Mouse (Mus musculus) megakaryocyte, embryonic 14.5 days (primary cell): ENCODE measurements around the gene Akap6. TPM values are rescaled to one million over a fixed set of nuclear protein-coding genes. Genes with fewer than 3 reads are reported as not detected.

Experiments used
- H3K27me3 ChIP-seq: replicated peaks from 2 replicates; pipeline ENCODE3; 2012; ENCODE audit warnings: inconsistent platforms
- H3K36me3 ChIP-seq: replicated peaks from 2 replicates; pipeline ENCODE3; 2012; ENCODE audit warnings: low read length, inconsistent platforms, mixed read lengths
- H3K4me1 ChIP-seq: 2 replicates; pipeline ENCODE4 v1.6.1; 2012; ENCODE audit warnings: inconsistent platforms
- H3K4me3 ChIP-seq: replicated peaks from 2 replicates; pipeline ENCODE3; 2012; ENCODE audit warnings: moderate library complexity, mild to moderate bottlenecking, inconsistent platforms
- H3K9me3 ChIP-seq: 2 replicates; pipeline ENCODE4 v1.6.1; 2012; ENCODE audit warnings: inconsistent platforms
- FLI1 ChIP-seq: IDR thresholded peaks from 2 replicates; pipeline ENCODE4 v1.6.1; 2012; ENCODE audit warnings: low read length, inconsistent platforms, mixed read lengths
- GATA1 ChIP-seq: IDR thresholded peaks from 3 replicates; pipeline ENCODE4 v1.6.1; 2012; ENCODE audit warnings: mixed read lengths, low read length, inconsistent platforms, borderline replicate concordance
- polyA plus RNA-seq: library from polyadenylated mRNA; stranded (reverse); fragments of >175 nt; gene quantifications from 2 replicates; pipeline ENCODE4 v1.2.3, GENCODE M21; 2012; ENCODE audit warnings: low replicate concordance; ENCODE audit not compliant: insufficient read depth

Akap6 gene
- polyA plus RNA-seq, 1 experiment: 0.04 TPM

- no peaks in the 10 kb centered on the region for H3K27me3 ChIP-seq
- no peaks in the 10 kb centered on the region for H3K9me3 ChIP-seq
- TF ChIP-seq FLI1 (no peak), GATA1 (no peak)
- H3K4me3 ChIP-seq: no peak overlapping the region
- no peaks in the 10 kb centered on the region for H3K4me1 ChIP-seq
- no peaks in the 10 kb centered on the region for H3K36me3 ChIP-seq
Measured at GRCm38 (mm10) chr12:53042739-53043138, 343.6 kb downstream of the Akap6 start.

DNA sequence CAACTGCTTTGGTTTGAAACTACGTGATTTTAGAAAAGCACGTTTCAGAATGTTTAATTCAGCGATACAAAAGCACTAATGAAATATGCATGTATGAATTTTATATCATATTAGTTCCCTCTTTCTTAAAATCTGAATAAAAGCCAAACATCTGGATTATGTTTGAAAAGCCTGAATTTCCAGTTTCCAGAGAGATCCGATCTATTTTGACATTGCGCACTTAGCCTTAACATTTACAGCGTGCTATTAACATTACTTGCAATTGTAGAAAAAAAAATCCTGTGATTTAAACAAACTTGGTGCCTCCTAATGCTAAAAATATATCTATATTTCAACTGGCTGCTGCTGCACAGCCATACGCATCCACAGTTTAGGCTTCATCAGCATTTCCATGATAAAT is 358.4 kb downstream of the Akap6 start:
- H3K9me3 ChIP-seq: no peaks in the 10 kb centered on the region
- no peak for TF ChIP-seq GATA1
- TF ChIP-seq FLI1: no peak
- H3K36me3 ChIP-seq: no peaks in the 10 kb centered on the region
- H3K4me3 ChIP-seq: no peak overlapping the region
- no peaks in the 10 kb centered on the region for H3K27me3 ChIP-seq
- no peaks in the 10 kb centered on the region for H3K4me1 ChIP-seq

- H3K9me3 ChIP-seq: no peaks in the 10 kb centered on the region
Measured at GRCm38 (mm10) chr12:53060903-53061302, 361.7 kb downstream of the Akap6 start.

GRCm38 (mm10) chr12:53061466-53062124 is 362.4 kb downstream of the Akap6 start:
- H3K36me3 ChIP-seq: no peaks in the 10 kb centered on the region
- TF ChIP-seq FLI1: no peak
- no peak for TF ChIP-seq GATA1
- no peaks in the 10 kb centered on the region for H3K9me3 ChIP-seq
- H3K27me3 ChIP-seq: no peaks in the 10 kb centered on the region
- H3K4me1 ChIP-seq: no peaks in the 10 kb centered on the region
- no peak overlapping the region for H3K4me3 ChIP-seq

More at GRCm38 (mm10) chr12:53060903-53061302, 361.7 kb downstream of the Akap6 start:
- TF ChIP-seq FLI1 (no peak), GATA1 (no peak)
- Histone ChIP-seq H3K36me3 (no peaks in the 10 kb centered on the region), H3K27me3 (no peaks in the 10 kb centered on the region), H3K4me1 (no peaks in the 10 kb centered on the region), H3K4me3 (no peak overlapping the region)

GRCm38 (mm10) chr12:53063003-53063402 is 363.8 kb downstream of the Akap6 start:
- Histone ChIP-seq H3K27me3 (no peaks in the 10 kb centered on the region), H3K4me1 (no peaks in the 10 kb centered on the region), H3K9me3 (no peaks in the 10 kb centered on the region), H3K36me3 (no peaks in the 10 kb centered on the region), H3K4me3 (no peak overlapping the region)
- TF ChIP-seq FLI1 (no peak), GATA1 (no peak)

DNA sequence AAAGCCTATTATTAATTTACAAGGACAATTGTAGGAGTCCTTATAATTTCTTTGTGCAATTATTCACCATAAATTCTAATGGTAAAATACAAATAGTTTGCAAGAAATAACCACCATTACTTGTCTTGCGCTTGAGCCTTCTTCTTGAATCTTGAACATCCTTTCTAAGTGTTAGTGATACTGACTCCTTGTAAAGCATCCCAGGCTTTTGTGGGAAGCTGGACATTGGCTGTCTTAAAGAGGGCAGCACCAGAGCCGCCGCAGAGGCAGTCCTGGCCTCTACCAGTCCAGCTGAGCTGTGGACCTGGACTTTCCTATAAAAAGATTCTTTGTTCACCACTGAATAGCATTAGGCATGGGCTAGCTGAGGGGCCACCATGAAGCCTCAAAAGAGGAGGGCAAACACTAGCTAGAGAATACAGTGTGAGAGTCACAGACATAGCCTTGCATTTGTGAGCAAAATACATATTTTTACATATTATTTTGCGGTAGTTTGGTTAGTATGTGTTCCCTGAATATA is 365.1 kb downstream of the Akap6 start:
- Histone ChIP-seq H3K36me3 (no peaks in the 10 kb centered on the region), H3K4me1 (no peaks in the 10 kb centered on the region), H3K27me3 (no peaks in the 10 kb centered on the region), H3K9me3 (no peaks in the 10 kb centered on the region), H3K4me3 (no peak overlapping the region)
- TF ChIP-seq FLI1: no peak
- no peak for TF ChIP-seq GATA1

GRCm38 (mm10) chr12:53065031-53065785 is 366.0 kb downstream of the Akap6 start:
- Histone ChIP-seq H3K9me3 (no peaks in the 10 kb centered on the region), H3K27me3 (no peaks in the 10 kb centered on the region), H3K36me3 (no peaks in the 10 kb centered on the region), H3K4me1 (no peaks in the 10 kb centered on the region), H3K4me3 (no peak overlapping the region)
- TF ChIP-seq FLI1 (no peak), GATA1 (no peak)

GRCm38 (mm10) chr12:53066321-53066720 is 367.1 kb downstream of the Akap6 start:
- TF ChIP-seq GATA1 (no peak), FLI1 (no peak)
- Histone ChIP-seq H3K27me3 (no peaks in the 10 kb centered on the region), H3K4me3 (no peak overlapping the region), H3K36me3 (no peaks in the 10 kb centered on the region), H3K9me3 (no peaks in the 10 kb centered on the region), H3K4me1 (no peaks in the 10 kb centered on the region)

GRCm38 (mm10) chr12:53070907-53071306 is 371.7 kb downstream of the Akap6 start:
- TF ChIP-seq GATA1: no peak
- TF ChIP-seq FLI1: no peak

More at GRCm38 (mm10) chr12:53070907-53071306, 371.7 kb downstream of the Akap6 start:
- Histone ChIP-seq H3K27me3 (no peaks in the 10 kb centered on the region), H3K4me3 (no peak overlapping the region), H3K9me3 (no peaks in the 10 kb centered on the region), H3K4me1 (no peaks in the 10 kb centered on the region), H3K36me3 (no peaks in the 10 kb centered on the region)
